Mouse (Mus musculus): ENCODE results near the gene Kcnb1.

The Kcnb1 gene

DNA sequence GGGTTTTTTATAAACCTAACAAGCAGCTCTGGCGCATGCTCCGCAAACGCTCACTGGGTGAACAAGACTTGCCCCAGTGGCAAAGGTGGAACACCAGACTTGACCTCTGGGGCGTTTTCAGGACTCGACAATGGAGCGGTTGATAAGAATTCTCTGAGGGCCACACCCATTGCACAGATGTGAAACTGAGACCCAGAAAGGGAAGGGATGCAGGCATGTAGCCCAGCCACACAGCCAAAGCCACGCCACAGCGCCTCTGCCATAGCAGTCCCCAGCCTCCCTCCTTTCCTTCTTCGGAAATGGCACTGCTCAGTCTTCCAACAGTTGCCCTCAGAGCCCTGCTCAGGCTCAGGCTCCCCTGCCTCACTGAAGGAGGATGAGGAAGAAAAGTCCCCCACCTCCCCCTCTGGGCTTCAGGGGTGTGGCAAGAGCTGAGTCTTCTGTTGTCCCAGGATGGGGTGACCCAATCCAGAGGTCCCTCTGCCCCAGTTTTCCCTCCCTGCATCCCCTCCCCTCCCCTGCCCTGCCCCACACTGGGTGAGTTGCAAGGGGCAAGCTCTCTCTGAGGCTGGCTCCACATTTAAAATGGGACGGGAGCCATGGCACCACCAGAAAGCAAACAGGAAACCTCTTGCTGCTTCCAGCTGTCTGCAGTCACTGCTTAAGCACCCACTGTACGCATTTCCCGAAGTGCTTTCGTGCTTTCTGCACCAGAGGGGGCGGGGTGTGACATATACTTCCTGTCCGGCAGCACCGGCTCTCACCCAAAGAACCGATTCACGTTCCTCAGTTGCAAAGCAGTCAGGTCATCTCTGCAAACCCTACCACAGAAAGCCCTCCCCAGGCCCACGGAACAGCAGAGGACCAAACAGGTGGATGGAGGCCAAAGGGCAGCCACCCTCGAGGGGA lies 61.0 kb downstream of the Kcnb1 start:
- DNase-seq (ENCODE audit: low spot score), result no peak

DNA sequence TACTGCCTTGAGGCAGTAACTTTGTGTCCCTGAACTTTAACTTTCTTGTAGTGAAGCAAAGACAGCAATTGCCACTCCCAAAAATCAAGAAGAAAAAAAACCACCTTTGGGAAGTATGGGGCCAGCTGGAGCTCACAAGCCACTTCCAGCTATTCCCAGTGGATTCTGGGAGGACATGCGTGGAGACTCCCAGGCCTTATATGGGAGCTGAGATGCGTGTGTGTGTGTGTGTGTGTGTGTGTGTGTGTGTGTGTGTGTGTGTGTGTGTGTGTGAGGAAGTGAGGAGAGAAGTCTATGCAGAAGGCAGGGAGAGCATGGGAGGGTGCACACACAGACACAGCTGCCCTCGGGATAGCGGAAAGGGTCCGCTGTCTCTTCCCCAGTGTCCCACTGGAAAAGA lies 62.6 kb downstream of the Kcnb1 start:
- DNase-seq (ENCODE audit: low spot score), result no peak

DNA sequence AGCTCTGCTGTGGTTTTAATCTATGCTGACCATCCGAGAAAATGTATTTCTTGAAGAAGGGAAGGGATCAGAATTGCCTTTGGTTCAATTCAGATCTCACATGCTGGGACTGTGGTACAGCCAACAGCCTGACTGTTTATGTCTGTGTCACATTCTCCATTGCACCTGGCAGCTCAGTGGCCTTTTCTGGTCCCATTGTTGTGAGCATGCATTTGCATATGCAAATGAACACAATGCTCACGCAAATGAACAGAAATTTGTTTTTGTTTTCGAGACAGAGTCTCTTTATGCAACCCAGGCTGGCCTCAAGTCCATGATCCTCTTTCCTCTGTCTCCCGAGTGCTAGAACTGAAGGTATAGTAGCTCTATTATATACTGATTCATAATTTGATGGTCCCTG lies 64.2 kb downstream of the Kcnb1 start:
- DNase-seq (ENCODE audit: low spot score), result no peak

DNA sequence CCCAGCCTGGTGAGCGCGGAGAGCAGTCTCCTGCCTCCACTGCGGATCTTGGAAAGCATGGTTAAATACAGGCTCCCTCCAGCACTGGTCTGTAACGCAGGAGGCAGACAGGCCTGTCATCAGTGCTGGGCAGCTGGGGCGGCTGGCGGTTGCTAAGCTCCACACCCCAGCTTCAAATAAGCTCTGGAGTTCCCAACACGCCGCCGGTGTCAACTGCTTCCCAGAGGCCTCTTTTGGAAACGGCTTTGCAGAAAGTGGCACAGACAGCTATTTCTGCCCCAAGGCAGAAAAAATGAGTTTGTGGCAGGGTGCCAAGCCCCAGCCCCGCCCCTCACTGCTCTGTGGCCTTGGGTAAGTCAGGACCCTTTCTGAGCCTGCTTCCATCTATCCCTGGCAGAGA lies 66.0 kb downstream of the Kcnb1 start:
- no peak for DNase-seq (ENCODE audit: low spot score)

DNA sequence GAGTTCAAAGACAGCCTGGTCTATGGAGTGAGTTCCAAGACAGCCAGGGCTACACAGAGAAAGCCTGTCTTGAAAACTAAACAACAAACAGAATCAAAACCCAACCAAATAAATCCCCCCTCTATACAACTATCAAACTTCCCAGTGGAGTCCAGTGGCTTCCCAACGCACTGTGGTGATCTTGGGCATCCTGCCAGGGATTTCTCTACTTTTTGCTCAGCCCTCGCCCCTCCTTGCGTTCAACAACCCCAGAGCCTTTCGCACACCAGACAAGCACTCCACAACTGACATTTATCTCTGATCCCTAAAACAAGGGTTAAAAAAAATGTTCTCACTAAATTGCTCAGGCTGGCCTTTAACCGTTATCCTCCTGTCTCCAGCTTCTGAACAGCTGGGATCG lies 67.2 kb downstream of the Kcnb1 start:
- no peak for DNase-seq (ENCODE audit: low spot score)

DNA sequence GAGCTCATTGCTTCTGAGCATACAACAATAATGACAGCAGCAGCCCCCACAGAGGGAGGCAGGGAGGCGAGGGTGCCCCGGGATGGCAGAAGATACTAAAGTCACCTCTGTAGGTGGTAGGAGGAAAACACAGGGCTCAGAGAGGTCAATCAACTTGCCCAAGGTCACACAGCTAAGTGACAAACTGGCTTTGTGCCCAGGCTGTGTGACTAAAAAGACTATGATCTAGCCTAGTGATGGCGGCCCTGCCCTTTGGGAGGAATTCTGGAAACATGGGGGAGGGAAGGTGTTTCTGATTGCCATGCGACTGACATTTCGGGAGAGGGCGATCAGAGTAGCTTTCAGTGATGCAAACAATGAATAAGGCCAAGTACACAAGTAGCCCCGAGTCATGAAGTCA lies 68.0 kb downstream of the Kcnb1 start:
- DNase-seq (ENCODE audit: low spot score), result no peak

DNA sequence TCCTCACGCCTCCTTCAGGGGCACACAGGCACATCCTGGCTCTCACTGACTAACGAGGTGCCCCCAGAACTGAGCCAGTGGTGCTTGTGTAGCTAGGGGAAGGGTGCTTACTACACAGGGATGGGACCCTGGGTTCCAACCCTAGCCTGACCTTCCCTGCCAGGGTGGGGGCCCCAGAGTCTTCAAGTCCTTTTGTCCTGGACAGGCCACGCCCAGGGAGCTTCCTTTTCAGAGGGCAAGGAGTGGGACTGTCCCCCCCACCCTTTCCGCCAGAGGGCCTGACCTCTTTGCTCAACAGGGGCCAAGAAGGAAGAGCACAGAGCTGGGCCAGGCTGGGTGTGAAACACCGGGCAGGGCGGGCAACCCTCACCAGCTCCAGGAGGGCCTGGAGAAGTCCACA lies 68.7 kb downstream of the Kcnb1 start:
- DNase-seq (ENCODE audit: low spot score), result no peak

DNA sequence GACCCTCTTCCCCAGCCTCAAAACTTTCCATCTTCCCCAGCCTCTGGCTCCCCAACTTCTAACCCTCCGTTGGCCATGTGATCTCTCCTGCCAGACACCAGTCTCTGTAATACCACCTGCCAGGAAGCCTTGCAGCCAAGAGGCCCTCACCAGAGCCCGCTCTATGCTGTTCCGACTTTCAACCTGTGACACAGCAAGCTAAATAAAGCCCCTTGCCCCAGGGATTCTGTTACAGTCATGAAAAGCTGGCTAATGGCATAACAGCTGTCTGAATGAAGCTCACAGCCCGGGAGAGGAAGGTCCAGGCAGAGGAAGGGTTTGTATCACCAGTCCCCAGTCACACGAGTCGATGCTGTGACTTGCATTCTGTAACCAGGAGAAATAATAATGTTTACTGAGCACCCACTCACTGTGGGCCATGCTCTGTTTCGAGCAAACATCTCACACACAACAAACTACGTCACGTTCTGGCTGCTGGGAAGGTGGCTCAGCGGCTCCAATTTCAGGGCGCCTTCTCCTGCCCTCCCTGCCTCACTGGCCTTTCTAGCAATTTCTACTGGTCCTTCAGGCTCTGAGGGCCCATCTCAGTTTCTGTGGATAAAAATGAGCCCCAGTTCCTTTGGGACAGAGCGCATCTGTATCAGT lies 69.6 kb downstream of the Kcnb1 start:
- DNase-seq (ENCODE audit: low spot score), result no peak

DNA sequence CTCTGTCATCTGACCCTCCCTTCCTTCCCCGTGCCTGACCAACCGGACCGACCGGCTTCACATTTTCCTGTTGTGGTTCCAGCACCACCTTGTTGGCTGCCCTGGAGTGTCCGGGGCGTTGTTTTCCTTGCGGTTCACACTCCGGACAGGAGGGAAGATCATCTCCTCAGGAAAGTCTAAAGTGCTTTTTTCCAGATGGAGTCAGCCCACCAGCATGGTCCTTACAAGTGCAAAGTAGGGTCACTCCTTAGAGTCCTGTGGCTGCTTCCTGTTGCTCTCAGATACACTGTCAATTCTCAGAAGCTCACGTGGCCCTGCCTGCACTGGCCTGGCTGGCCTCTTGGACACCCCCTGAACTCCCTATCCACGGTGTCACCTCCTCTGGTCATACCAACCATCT lies 71.9 kb downstream of the Kcnb1 start:
- DNase-seq (ENCODE audit: low spot score), result no peak

DNA sequence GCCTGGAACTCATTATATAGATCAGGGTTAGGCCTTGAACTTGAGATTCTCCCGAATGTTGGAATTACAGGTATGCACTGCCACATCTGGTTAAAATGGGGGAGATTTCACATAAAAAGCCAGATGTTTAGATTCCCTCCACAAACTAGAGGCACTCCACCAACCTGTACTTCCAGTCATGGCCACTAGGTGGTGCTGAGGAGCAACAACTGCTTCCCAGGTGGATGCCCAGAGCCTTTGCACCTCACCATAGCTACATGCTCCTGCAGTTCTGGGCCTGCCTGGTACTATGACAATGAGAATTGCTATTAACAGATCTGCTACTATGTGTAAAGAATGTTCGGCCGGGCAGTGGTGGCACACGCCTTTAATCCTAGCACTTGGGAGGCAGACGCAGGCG lies 77.2 kb downstream of the Kcnb1 start:
- DNase-seq (ENCODE audit: low spot score), result peak; percentile 45

DNA sequence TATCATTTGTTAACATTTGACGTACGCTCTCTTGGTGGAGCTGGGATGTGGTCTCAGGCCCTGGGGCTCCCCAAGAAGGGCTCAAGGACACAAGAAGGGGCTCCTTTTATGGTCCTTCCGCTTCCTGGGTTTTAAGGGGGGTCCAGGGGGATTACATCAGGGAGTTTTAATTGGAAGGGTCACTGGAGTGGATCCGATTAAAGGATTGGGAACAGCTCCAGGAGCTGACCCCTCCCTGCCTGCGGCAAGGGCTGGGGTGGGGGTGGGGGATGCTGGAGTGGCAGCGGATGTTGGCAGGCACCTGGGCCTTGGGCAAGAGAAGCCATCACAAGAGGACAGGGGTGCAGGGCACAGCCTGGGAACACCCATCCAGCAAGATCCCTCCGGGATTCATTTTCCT lies 77.7 kb downstream of the Kcnb1 start:
- DNase-seq (ENCODE audit: low spot score), result no peak

DNA sequence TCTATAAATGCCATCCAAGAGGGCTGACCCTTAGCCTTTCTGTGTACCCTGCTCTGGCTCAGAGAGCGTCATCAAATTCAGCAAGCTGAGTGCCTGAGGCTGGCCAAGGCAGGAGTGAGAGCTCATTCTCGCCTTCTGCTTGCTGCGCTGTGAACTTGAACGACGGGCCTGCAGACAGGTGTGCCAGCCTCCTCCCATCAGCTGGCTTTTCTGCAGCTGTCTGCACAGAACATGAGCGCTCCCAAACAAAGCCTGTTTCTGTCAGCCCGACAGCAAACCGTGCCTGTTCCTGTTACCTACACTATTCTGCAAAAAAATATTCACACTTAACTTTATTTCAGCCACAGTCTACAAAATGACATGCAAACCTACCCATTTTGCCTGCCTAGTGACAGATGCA lies 80.4 kb downstream of the Kcnb1 start:
- no peak for DNase-seq (ENCODE audit: low spot score)

DNA sequence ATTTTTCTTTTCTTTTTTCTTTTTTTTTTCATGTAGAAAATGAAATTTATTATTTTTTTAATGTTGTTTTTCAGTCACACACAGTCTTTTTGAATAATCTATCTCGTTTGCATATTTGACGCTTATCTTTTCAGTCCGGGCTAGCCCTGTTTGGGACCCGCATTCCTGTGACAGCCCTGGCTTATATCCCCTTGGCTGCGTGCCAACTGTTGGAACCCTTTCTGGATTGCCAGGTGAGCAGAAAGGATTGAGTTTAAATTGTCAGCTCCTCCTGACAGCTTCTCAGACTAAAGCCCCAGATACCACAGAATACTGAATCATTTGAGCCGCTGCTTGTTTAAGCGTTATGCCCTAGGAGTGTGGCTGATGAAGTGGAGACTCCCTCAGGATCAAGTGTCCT lies 86.4 kb downstream of the Kcnb1 start:
- DNase-seq (ENCODE audit: low spot score), result no peak

DNA sequence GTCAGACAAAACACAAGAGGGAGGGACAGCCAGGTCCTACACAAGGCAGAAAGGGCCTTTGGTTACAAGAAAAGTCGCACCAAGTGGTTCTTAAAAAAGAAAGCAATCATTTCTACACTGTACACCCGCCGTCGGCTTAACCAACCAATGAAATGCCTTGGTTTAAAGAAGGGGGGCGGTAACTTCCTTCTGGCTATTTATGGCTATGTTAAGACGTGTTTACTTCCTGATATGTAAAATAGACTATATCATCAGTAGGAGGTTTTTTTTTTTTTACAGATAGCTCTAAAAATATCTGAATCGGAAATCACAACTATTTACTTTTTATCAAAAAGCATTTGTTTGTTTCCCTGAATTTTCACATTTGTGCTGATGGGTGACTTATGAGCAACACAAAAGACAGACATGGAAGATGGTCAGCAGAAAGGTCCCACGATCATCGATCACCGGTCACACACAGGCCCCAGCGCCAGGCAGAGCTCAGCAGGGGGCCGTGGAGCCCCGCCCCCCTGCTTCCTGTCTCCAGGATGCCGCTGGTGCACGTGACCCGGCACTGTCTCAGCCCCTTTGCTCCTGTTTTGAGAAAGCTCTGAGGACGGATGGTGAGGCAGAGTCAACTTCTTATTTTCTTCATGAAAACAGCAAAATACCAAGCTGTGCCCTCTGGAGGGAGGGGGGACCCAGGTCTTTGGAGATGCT lies 88.1 kb downstream of the Kcnb1 start:
- no peak for DNase-seq (ENCODE audit: low spot score)

DNA sequence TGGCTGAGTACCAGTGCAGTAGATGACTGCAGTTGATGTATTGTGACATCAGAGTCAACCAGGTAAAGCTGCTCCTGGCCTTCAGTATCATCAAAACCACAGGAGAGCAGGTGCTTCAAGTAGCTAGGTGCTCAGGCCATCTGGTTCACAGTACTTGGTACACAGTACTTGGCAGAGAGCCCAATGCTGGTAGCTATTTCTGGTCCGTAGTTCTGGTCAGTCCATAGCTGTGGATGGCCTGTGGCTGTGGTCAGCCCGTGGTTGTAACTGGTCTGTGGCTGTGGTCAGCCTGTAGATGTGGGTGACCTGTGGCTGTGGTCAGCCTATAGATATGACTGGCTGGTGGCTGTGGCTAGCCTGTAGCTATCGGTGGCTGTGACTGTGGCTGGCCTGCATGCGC lies 95.3 kb downstream of the Kcnb1 start:
- DNase-seq (ENCODE audit: low spot score), result no peak

DNA sequence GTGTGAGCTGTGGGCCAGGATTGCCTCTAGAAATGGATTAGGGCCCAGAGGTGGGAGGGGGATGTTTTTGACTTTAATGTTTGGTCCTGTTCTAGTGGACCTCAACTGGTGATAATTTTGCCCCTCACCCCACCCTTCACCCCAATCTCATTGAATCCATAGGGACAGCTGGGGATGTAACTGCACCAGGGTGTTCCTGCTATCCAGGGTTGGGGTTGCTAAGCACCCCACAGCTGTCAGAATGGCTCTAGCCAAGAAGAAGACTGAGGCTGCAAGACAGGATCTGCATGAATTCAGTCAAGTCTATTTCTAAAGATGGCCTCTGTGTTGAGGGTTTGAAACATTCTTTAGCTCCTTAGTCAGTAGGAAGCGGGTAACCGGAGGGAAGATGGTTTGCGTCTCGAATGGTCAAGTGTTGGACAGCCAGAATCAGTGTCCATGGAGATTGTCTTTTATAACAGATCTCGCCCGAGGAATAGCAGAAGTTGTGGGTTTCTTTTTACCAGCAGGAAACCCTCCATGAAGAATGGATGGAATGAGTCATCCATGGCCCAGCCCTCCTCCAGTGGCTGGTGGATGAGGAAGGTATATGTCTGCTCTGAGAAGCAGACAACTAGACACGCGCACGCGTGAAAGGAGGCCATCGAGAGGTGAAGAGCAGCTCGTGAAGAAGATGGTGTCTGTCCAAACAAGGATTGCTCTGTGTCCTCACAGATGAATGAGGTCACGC lies 96.6 kb downstream of the Kcnb1 start:
- DNase-seq (ENCODE audit: low spot score), result no peak

DNA sequence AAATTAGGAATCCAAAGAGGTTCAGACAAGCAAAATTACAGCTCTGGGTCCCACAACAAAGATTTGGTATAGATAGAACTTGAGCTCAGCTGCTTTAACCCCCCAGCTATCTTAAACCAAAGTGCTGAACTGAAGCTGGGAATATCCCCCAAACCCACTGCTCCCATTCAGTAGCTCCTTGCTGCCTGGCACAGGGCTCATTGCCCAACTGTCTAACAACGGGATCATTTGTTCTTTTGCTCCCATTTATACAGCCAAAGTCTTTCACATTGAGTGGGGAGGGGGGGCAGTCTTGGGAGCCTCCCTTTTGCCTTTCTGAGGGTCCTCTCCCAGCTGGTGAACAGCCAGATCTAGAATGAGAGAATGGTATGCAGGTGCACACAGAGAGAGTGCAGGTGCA lies 99.7 kb downstream of the Kcnb1 start:
- DNase-seq (ENCODE audit: low spot score), result no peak

DNA sequence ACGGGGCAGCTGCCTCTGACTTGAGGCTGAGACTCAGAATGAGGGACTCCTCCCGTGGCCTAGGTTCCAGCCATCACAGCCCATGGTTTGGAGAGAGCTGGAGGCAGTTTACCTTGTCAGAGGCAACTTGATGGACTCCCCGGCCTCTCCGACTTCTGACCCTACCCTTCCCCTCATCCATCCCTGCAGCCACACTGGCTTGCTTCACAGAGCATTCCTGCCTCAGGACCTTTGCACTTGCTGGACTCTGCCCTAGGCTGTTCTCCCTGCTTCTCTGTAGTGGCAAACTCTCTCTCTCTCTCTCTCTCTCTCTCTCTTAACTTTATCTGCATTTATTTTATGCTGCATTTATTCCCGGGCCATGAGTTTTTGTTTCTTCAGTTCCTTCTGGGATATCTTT lies 103.1 kb downstream of the Kcnb1 start:
- no peak for DNase-seq (ENCODE audit: low spot score)

DNA sequence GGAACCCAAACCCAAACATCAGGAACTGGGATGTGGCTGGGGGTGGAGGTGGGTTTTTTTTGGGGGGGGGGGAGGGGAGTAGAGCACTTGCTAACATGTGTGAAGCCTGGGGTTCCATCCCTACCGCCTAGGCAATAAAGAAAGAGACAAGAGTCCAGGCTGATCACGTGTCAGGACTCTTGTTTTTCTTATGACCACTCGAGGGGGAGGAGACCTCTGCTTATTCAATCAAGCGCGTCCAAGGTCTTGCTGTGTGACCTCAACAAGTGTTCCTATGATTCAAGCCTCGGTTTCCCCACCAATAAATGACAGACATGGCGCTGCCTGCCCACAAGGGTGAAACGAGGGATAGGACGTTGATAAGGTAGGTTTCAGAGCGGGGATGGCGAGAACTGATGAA lies 103.9 kb downstream of the Kcnb1 start:
- DNase-seq (ENCODE audit: low spot score), result no peak

DNA sequence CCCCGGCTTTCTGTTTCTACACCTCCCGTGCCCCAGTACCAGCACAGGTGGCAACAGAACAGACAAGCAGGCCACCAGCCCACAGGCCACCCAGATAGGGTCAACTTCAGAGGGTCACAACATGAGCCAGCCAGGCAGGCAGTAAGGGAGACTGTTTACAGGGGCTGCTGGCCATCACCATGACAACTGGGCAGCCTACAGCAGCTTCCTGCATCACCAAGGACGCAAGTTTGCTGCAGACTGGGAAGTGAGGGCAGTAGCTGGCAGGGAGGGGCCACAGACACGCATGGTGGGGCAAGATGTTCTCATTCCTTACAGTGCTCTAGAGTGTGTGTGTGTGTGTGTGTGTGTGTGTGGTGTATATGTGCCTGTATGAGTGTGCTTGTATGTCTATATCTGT lies 108.3 kb downstream of the Kcnb1 start:
- no peak for DNase-seq (ENCODE audit: low spot score)

DNA sequence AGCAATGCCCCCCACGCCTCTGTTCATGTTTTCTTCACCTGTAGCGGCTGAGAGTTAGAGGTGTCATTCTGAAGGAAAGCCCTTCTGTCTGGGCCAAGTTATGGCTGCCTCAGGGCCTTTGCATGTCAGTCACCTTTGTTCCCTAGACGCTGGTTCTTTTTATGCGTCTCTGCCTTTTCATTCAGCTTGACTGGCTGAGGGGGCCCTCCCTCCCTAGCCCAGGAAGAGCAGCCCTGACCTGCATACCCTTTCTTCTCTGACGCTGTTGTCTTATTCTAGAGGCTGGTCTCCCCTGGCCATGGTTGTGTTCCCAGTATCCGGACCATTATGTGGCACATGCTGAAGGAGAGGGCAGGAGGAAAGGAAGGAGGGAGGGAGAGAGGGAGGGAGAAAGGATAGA lies 108.8 kb downstream of the Kcnb1 start:
- DNase-seq (ENCODE audit: low spot score), result no peak

DNA sequence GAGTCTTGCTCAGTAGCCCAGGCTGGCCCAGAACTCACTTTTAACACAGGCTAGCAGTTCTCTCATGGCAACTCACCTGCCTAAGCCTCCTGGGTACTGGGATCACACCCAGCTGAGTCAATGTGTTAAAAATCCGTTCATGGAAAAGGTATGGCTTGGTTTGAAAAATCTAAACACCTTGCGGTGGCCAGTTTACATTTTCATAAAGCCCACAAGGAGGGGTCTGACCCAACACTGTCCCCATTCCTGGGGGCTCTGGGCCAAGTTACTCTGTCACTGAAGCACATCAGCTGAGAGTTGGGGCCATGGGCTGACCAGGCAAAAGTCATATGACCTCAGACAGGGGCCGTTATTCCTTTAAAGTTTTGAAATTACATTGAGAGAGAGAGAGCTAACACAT lies 109.6 kb downstream of the Kcnb1 start:
- DNase-seq (ENCODE audit: low spot score), result no peak
